ENCODE assay signal across 15 mouse cellular contexts in the genomic region with DNA sequence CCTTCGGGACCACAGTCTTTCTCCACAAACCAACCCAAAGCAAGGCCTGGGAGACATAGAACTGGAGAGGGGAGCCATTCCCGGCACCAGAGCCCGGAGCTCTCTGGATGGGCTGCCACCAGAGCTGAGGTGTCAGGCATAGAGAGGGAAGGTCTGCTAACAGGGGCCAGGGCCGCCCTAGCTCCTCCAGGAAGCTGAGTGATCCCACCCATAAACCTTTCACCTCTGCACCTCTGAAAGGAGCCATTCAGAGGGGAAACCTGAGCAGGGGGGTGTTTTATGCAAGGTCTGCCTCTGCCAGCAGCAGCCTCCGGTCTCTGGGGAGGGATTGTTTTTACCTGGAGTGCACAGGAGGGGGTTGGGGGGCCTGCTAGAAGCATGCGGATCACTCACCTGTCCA.
"Had no signal": no experiment of that assay in that cellular context is flagged by ENCODE, and none has a peak within 500 bp of the region (broad histone marks: within the 10 kb centered on the region; RNA-seq: fewer than 3 reads in every experiment).

No protein-coding gene starts in this region.

- H3K27me3 ChIP-seq: neural tube, embryonic 15.5 days had no signal

- H3K4me3 ChIP-seq: myocyte; neural tube, embryonic 15.5 days had no signal

- H3K4me2 ChIP-seq: neural tube, embryonic 15.5 days had no signal

- H3K4me1 ChIP-seq: neural tube, embryonic 15.5 days had no signal

- DNase-seq: kidney, adult 8-10 months; kidney, postnatal 36 days; layer of hippocampus, adult 9-11 months; layer of hippocampus, postnatal 36 days; lung, adult 2 months; lung, postnatal 36 days; midbrain, embryonic 14.5 days; thymus, adult 2 months; thymus, postnatal 25 days had no signal

- ATAC-seq: intestine, embryonic 16.5 days; lung, postnatal 0 days had no signal

- H3K27ac ChIP-seq: kidney, postnatal 0 days; liver, embryonic 14.5 days; neural tube, embryonic 15.5 days had no signal

- H3K9ac ChIP-seq: liver, embryonic 14.5 days; neural tube, embryonic 15.5 days had no signal

- H3K9me3 ChIP-seq: neural tube, embryonic 15.5 days had no signal

- H3K36me3 ChIP-seq: neural tube, embryonic 15.5 days had no signal
